Mouse (Mus musculus) kidney, embryonic 14.5 days (tissue): ENCODE results near the gene Mettl7b. TPM values are rescaled to one million over a fixed set of nuclear protein-coding genes. Genes with fewer than 3 reads are reported as not detected.
A peak's percentile ranks its signal among the peaks of the same experiment; 100 is the strongest.

ENCODE experiments used
- ATAC-seq: fragments of 200-750 bp; cut with Nextera tagmentation; 2 replicates; pipeline ENCODE4 v1.8.0; 2017; ENCODE audit warnings: moderate number of reproducible peaks, mild to moderate bottlenecking, moderate TSS enrichment, moderate library complexity; ENCODE audit not compliant: low FRiP score, low TSS enrichment
- H3K27ac ChIP-seq: fragments of 300-500 bp; sonication (generic); 2 replicates; pipeline ENCODE4 v1.5.1; 2014; ENCODE audit warnings: low read depth, mild to moderate bottlenecking, low read length, moderate library complexity, mixed read lengths
- H3K27me3 ChIP-seq: fragments of 300-500 bp; sonication (generic); 2 replicates; pipeline ENCODE4 v1.6.1; 2014; ENCODE audit warnings: mild to moderate bottlenecking, low read length; ENCODE audit not compliant: control insufficient read depth, insufficient read depth
- H3K36me3 ChIP-seq: fragments of 300-500 bp; sonication (generic); 2 replicates; pipeline ENCODE4 v1.6.1; 2014; ENCODE audit warnings: low read length, mixed read lengths; ENCODE audit not compliant: control insufficient read depth, insufficient read depth
- H3K4me1 ChIP-seq: fragments of 300-500 bp; sonication (generic); 2 replicates; pipeline ENCODE4 v1.6.1; 2014; ENCODE audit warnings: low read length, mixed read lengths; ENCODE audit not compliant: control insufficient read depth, insufficient read depth
- H3K4me2 ChIP-seq: fragments of 300-500 bp; sonication (generic); replicated peaks from 2 replicates; pipeline ENCODE4 v1.6.1; 2014; ENCODE audit warnings: low read depth, mild to moderate bottlenecking, low read length
- H3K4me3 ChIP-seq: fragments of 300-500 bp; sonication (generic); 2 replicates; pipeline ENCODE4 v1.5.1; 2014; ENCODE audit warnings: mild to moderate bottlenecking, low read length
- H3K9ac ChIP-seq: fragments of 300-500 bp; sonication (generic); 2 replicates; pipeline ENCODE4 v1.6.1; 2014; ENCODE audit warnings: low read depth, mild to moderate bottlenecking, low read length, moderate library complexity
- H3K9me3 ChIP-seq: fragments of 300-500 bp; sonication (generic); 2 replicates; pipeline ENCODE4 v1.6.1; 2016; ENCODE audit warnings: low read length; ENCODE audit not compliant: control insufficient read depth
- WGBS: fragments of 180-500 bp; shearing (Covaris S2); extraction: QIAGEN DNeasy Blood & Tissue Kit; methylation state at CpG from one replicate; pipeline ENCODE4 v1.1.7; 2014; 5-methylcytosine and 5-hydroxymethylcytosine counted together
- polyA plus RNA-seq: library from polyadenylated mRNA; unstranded; fragments of >200 nt; fragmentation: Nextera tagmentation; extraction: Ambion mirVana; gene quantifications from 2 replicates; pipeline ENCODE4 v1.2.1, GENCODE M21; 2014

Mettl7b gene
- polyA plus RNA-seq, 1 experiment from 2014 or later: 1.4 TPM

DNA sequence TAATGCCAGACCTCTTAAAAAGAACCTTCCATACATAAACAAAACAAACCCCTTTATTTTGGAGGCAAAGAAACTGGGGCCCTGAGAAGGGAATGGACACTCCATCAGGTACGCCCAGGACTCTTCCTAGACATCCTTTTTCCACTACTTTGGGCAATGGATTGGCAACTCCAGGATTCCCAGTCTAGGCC lies 38.1 kb downstream of the Mettl7b start, which contains the start of gene Rdh5:
Rdh5 (minus strand) TSS at position 67 of the 191 bp plus-strand sequence.
- Histone ChIP-seq H3K4me3 (peak within 1 kb of the TSS; percentile 57), H3K27ac (peak within 1 kb of the TSS; percentile 89), H3K9me3 (no peaks in the 10 kb centered on the region), H3K27me3 (no peaks in the 10 kb centered on the region), H3K36me3 (peaks cover 12% of the 10 kb centered on the region; the same call in 1 of the 2 replicates), H3K4me1 (peaks cover 22% of the 10 kb centered on the region), H3K9ac (peak within 1 kb of the TSS; percentile 73), H3K4me2 (peak within 1 kb of the TSS; percentile 57)
- ATAC-seq: no peak
- WGBS: 7% methylated on average over 1 of the region's 1 CpGs

DNA sequence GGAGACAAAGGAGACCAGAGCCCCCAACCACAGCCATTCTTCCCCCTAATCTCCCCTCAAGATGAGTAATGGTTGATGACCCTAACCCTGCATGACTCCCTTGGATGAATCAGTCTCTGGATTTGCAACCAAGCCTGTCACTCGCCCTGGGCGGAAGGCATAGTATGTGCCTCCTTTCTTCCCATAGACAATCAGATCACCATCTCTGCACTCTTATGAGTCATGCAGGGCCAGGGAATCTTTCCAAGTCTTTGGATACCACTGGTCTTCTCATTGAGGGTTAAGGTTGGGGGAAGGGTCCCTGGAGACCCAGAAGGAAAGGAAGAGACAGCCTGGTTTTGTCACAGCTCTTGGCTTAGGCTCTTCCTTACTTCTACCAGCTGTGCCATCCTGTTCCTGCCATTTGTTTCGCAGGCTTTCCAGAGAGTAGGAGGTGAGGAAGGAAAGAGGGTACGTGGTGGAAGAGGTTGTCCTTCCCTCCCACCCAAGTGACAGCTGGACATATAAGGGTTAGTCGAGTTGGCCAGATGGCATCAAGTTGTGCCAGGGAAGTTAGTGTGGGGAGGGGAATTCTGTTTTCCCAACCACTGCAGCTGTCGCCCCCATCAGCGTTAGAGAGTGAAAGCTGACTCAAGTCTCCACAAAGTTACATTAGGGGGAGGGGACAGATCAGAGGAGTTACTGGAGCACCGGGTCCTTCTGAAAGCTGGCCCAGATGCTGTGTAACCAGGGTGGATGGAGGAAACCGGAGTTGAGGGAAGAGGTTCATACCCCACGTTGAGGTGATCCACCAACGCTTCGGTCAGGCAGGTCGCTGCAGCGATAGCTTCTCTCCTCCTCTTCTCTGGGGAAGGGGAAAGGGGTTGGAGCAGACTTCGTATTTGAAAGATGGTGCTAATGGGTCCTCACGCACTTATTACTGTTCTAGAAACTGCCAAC lies 38.6 kb downstream of the Mettl7b start:
- peaks cover 22% of the 10 kb centered on the region for H3K4me1 ChIP-seq
- WGBS: 70% methylated on average over 16 of the region's 16 CpGs
- peak overlapping the region; percentile 57 for H3K4me2 ChIP-seq
- peaks cover 18% of the 10 kb centered on the region; the same call in 1 of the 2 replicates for H3K36me3 ChIP-seq
- no peak for ATAC-seq
- H3K9me3 ChIP-seq: no peaks in the 10 kb centered on the region
- H3K27ac ChIP-seq: no peak overlapping the region
- peak overlapping the region; percentile 57 for H3K4me3 ChIP-seq
- no peaks in the 10 kb centered on the region for H3K27me3 ChIP-seq
- H3K9ac ChIP-seq: peak overlapping the region; percentile 73; the same call in 1 of the 2 replicates

DNA sequence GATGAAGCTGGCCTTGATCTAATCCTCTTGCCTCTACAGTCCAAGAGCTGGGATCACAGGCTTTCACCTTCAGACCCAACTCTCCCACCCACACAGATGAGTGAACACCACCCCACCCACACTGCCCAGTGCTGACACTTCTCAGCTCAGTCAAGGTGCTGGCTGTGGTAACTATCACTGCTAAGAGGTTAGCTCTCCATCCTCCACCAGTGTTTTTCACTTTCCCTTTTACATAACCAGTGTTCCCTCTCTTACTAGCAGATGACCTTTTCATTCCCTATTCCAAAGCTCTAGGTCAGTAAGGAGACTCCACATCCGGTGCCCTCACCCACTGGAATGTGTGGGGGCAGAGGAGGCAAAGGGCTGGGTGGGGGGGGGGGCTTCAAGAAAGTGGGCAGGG lies 39.5 kb downstream of the Mettl7b start:
- ATAC-seq: no peak
- H3K9ac ChIP-seq: no peak overlapping the region
- H3K36me3 ChIP-seq: peaks cover 25% of the 10 kb centered on the region; the same call in 1 of the 2 replicates
- WGBS: 56% methylated on average over 1 of the region's 1 CpGs
- H3K4me1 ChIP-seq: peaks cover 22% of the 10 kb centered on the region
- no peak overlapping the region for H3K4me3 ChIP-seq
- H3K4me2 ChIP-seq: no peak overlapping the region
- H3K27me3 ChIP-seq: no peaks in the 10 kb centered on the region
- peak overlapping the region; percentile 14; the same call in 1 of the 2 replicates for H3K27ac ChIP-seq
- no peaks in the 10 kb centered on the region for H3K9me3 ChIP-seq

DNA sequence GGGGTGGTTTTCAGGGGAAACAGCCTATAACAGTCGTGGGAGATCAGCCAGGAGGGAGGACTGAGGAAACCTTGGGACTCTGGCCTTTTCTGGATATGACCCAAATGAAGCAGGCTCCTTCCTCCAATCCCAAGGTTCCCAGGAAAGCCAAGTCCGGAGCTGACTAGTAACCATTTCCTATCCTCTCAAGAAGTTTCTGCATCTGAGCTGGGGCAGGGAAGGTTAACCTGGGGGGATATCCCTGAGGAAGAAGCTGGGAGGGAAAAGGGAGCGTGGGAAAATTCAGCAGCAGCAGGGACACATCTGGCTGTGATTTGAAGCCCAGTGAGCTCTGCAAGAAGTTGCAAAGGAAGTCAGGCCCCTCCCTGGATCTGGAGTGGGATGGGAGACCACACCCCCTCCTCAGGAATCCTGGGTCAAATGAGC lies 40.0 kb downstream of the Mettl7b start:
- Histone ChIP-seq H3K4me1 (peaks cover 22% of the 10 kb centered on the region), H3K36me3 (peaks cover 26% of the 10 kb centered on the region; the same call in 1 of the 2 replicates), H3K9me3 (no peaks in the 10 kb centered on the region), H3K4me3 (no peak overlapping the region), H3K27ac (peak overlapping the region; percentile 14; the same call in 1 of the 2 replicates), H3K27me3 (no peaks in the 10 kb centered on the region), H3K4me2 (no peak overlapping the region), H3K9ac (no peak overlapping the region)
- ATAC-seq: no peak
- 70% methylated on average over 3 of the region's 3 CpGs for WGBS

DNA sequence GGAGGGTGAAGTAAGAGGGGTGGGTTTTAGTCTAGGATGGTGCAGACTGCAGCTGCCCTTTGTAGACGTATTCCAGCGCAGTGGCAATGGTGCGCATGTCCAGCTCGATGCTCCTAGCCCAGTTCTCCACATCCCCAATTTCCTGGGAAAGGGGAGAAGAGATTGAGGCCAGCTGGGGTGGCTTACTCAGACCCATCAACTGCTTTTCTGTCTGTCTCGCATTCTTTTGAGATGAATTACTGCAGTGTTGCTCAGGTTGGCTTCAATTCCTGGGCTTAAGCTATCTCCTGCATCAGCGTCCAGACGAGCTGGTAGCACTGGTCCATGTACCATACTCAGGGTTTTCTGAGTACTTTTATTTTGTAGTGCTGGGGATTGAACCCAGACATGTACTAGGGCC lies 40.8 kb downstream of the Mettl7b start:
- WGBS: 82% methylated on average over 7 of the region's 7 CpGs
- Histone ChIP-seq H3K4me1 (peaks cover 22% of the 10 kb centered on the region), H3K27me3 (no peaks in the 10 kb centered on the region), H3K4me3 (no peak overlapping the region), H3K4me2 (no peak overlapping the region), H3K9me3 (no peaks in the 10 kb centered on the region), H3K9ac (no peak overlapping the region), H3K36me3 (peaks cover 26% of the 10 kb centered on the region; the same call in 1 of the 2 replicates), H3K27ac (peak overlapping the region; percentile 14; the same call in 1 of the 2 replicates)
- ATAC-seq: no peak

DNA sequence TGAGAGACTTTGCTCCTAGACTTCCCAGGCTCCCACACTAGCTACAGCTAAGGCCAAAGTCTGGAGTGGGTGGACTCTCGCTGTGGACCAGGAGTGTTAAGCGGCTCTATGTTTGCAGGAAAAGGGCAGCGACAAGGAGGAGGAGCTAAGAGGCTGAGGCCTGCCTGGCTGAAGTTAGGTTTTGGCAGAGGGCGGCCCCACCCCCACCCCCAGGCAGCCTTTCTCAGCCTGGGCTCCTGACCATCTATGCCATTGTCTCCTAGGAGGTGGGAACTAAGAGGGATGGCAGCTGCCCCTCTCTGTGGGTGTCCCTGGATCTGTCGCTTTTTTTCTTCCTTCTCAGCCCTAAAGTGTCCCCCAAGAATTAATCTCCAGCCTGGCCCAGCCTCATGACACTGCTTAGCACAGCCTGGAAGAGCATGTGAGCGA lies 41.6 kb downstream of the Mettl7b start:
- H3K27ac ChIP-seq: peak overlapping the region; percentile 14; the same call in 1 of the 2 replicates
- no peaks in the 10 kb centered on the region for H3K9me3 ChIP-seq
- WGBS: 35% methylated on average over 6 of the region's 6 CpGs
- H3K4me2 ChIP-seq: no peak overlapping the region
- no peaks in the 10 kb centered on the region for H3K27me3 ChIP-seq
- H3K9ac ChIP-seq: no peak overlapping the region
- peaks cover 31% of the 10 kb centered on the region; the same call in 1 of the 2 replicates for H3K36me3 ChIP-seq
- H3K4me1 ChIP-seq: peaks cover 22% of the 10 kb centered on the region
- H3K4me3 ChIP-seq: no peak overlapping the region
- no peak for ATAC-seq

DNA sequence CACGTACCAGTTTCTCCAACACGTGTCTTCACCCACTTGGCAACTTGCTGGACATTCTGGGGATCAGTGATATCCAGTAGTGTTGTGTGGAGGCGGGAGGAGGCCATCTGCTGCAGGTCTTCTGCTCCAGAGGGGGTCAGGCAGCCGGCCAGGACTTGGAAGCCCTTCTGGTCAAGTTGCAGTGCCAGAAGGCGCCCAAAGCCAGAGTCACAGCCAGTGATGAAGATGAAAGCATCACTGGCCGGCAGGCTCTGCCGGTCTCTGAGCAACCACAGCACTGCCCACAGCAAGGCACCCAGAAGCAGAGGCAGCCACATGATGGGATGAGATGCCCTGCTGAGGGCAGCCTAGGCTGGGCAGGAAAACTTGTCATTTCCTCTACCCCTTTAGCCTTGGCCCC lies 42.5 kb downstream of the Mettl7b start:
- no peak overlapping the region for H3K4me3 ChIP-seq
- no peak overlapping the region for H3K4me2 ChIP-seq
- H3K9ac ChIP-seq: no peak overlapping the region
- H3K4me1 ChIP-seq: peaks cover 21% of the 10 kb centered on the region
- no peaks in the 10 kb centered on the region for H3K9me3 ChIP-seq
- H3K27ac ChIP-seq: no peak overlapping the region
- WGBS: 80% methylated on average over 7 of the region's 7 CpGs
- ATAC-seq: no peak
- no peaks in the 10 kb centered on the region for H3K27me3 ChIP-seq
- peaks cover 40% of the 10 kb centered on the region; the same call in 1 of the 2 replicates for H3K36me3 ChIP-seq

DNA sequence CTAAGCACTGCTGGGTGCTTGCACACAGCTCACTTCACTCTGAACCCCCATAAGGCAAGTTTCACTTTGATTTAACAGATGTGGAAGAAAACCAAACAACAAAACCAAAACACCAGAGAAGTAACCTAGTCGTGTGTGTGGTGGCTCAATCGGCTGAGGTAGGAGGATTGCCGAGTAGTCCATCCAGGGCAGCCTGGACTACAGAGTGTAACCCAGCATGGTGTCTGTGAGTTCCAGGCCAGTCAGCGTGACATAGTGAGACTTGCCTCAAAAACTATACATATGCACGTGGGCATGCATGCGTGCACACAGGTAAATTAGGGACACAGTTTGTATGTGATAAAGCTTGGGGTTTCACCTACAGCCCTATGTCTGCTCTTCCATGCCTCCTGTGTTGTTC lies 43.4 kb downstream of the Mettl7b start:
- Histone ChIP-seq H3K27me3 (no peaks in the 10 kb centered on the region), H3K27ac (no peak overlapping the region), H3K36me3 (peaks cover 45% of the 10 kb centered on the region; the same call in 1 of the 2 replicates), H3K4me3 (no peak overlapping the region), H3K4me2 (no peak overlapping the region), H3K4me1 (peaks cover 20% of the 10 kb centered on the region), H3K9ac (no peak overlapping the region), H3K9me3 (no peaks in the 10 kb centered on the region)
- whole genome bisulfite sequencing: 90% methylated on average over 6 of the region's 6 CpGs
- no peak for ATAC-seq

DNA sequence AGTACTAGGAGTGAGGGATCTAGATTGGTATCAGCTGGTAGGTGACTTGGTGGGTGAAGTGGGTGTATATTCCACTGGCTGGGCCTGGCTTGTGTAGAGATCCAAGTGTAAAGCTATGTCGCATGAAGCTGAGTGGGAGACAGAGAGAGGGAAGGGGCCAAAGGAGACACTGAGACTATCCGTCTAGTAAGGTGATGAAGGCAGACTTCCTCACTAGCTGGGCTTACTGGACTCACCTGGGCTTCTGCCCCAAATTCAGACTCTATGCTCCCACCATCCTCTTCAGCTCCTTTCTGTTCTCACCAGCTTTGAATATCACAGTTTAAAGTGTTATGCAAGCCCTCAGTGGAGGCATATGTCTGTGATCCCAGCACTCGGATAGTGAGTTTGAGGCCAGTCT lies 44.1 kb downstream of the Mettl7b start:
- Histone ChIP-seq H3K27me3 (no peaks in the 10 kb centered on the region), H3K4me3 (no peak overlapping the region), H3K27ac (no peak overlapping the region), H3K36me3 (peaks cover 48% of the 10 kb centered on the region; the same call in 1 of the 2 replicates), H3K4me1 (peaks cover 17% of the 10 kb centered on the region), H3K4me2 (no peak overlapping the region), H3K9ac (no peak overlapping the region), H3K9me3 (no peaks in the 10 kb centered on the region)
- 86% methylated on average over 3 of the region's 3 CpGs for WGBS
- no peak for ATAC-seq
